Mouse (Mus musculus): Measurements from ENCODE around the gene Msl2. TPM values are rescaled to one million over a fixed set of nuclear protein-coding genes. Genes with fewer than 3 reads are reported as not detected.

Gene Msl2
- total RNA-seq, 2 experiments from 2014 or later, result 54.8 to 59.7 TPM

GRCm38 (mm10) chr9:101107386-101107785, 33.5 kb downstream of the Msl2 start:
- intact Hi-C loops (cut with DNase I), result no loop called here

GRCm38 (mm10) chr9:101110013-101110412, 36.1 kb downstream of the Msl2 start:
- DNase-seq (ENCODE audit: low spot score in 2 of 2), result no peak
- intact Hi-C loops (cut with DNase I), result no loop called here

More at GRCm38 (mm10) chr9:101107386-101107785, 33.5 kb downstream of the Msl2 start:
- no peak for DNase-seq (ENCODE audit: low spot score in 2 of 2)

- no peak for DNase-seq (ENCODE audit: low spot score in 2 of 2)
- intact Hi-C loops (cut with DNase I), result no loop called here
These were observed 39.4 kb downstream of the Msl2 start for GRCm38 (mm10) chr9:101113317-101113716.

GRCm38 (mm10) chr9:101114182-101114884, 40.4 kb downstream of the Msl2 start:
- intact Hi-C loops (cut with DNase I), result no loop called here

DNA sequence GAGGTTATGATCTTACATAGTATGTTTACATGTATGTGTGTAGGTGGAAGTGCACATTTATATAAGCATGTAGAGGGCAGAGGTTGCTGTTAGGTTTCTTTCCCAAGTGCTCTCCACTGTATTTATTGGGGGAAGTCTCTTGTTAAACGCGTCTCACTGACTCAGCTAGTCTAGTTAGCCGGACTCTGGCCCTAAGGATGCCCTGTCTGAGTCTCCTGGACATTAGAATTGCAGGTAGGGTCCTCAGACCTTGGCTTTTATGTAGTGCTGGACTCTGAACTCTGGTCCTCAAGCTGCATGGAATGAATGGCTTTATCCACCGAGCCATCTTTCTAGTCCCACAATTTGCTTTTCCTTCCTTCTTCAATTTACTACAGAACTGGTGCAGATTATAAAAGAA, 69.7 kb downstream of the Msl2 start:
- DNase-seq (ENCODE audit: low spot score in 2 of 2), result no peak
- intact Hi-C loops (cut with DNase I), result loop anchor here (5.0 kb wide), 1 partner anchor 686 kb away; no protein-coding TSS in a partner anchor

More at GRCm38 (mm10) chr9:101114182-101114884, 40.4 kb downstream of the Msl2 start:
- no peak for DNase-seq (ENCODE audit: low spot score in 2 of 2)

DNA sequence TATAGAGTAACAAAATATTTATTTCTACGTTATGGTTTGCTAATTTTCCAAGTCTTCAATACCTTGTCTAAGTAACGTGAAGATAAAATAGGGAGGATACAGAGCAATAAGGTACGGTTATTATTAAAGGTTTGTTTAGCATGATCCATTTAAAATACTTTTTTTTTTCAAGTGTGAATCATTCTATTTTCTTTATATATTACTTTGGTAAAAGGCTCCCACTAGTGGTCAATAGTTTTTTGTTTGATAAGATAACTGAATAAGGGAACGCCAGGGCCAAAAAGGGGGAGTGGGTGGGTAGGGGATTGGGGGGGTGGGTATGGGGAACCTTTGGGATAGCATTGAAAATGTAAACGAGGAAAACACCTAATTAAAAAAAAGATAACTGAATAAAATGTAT, 79.0 kb downstream of the Msl2 start:
- intact Hi-C loops (cut with DNase I), result loop anchor here (10.0 kb wide), 1 partner anchor 128 kb away; no protein-coding TSS in a partner anchor
- DNase-seq (ENCODE audit: low spot score in 2 of 2), result no peak

Other genes with a start within 250 kb of the Msl2 start
- gene Pccb, start 39.2 kb upstream of the Msl2 start, total RNA-seq (2021), result 10 to 100 TPM; 46.1 to 50.8 TPM
- gene Ppp2r3a, start 177.7 kb downstream of the Msl2 start, total RNA-seq (2021), result 10 to 100 TPM; 15.4 to 17.7 TPM